10 mouse cellular contexts compared by ENCODE assay signal in the genomic region with DNA sequence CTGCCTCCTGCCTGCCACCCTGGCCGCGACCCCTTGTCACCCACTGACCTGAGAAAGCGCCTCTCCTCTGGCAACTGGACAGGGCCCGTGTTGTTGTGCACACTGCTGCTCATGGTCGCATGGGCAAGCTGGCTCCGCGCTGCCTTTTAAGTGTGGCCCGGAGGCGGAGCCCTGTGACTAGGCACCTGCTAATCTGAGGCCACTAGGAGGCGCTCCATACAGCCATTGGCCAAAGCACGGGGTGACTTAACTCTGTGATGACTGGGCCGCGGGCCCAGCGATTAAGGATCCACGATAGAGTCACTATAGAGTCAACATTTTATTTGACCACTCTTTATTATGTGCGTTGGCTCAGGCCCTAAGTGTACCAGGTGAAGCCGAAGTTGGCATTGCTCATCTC. TPM values are rescaled to one million over a fixed set of nuclear protein-coding genes. Genes with fewer than 3 reads are reported as not detected.
A peak's percentile ranks its signal among the peaks of the same experiment; 100 is the strongest.
DNase-seq lines count a peak whose midpoint lies in the region; TF ChIP-seq lines count a peak whose summit lies in the region.
"Had no signal": no experiment of that assay in that cellular context is flagged by ENCODE, and none has a peak within 500 bp of the region (broad histone marks: within the 10 kb centered on the region; RNA-seq: fewer than 3 reads in every experiment).

No protein-coding gene starts in this region.

- intact Hi-C loops in gastrocnemius, postnatal 14 days (cut with DNase I; ENCODE audit: low total_unique reads), result no loop called here

- peaks cover 10% of the 10 kb centered on the region for H3K27me3 ChIP-seq in small intestine, adult 2 months (ENCODE audit: control insufficient read depth, insufficient read depth, low read length)

- H3K36me3 ChIP-seq in small intestine, adult 2 months (ENCODE audit: control insufficient read depth, insufficient read depth, low read length), result peaks cover 24% of the 10 kb centered on the region

- DNase-seq in gastrocnemius, postnatal 14 days, result peak; percentile 67
- DNase-seq in gastrocnemius, postnatal 25 days, result no peak
- DNase-seq in urinary bladder, postnatal 25 days (ENCODE audit: low spot score), result peak; percentile 44
- DNase-seq in urinary bladder, adult 2 months (ENCODE audit: low spot score), result no peak
- DNase-seq in embryo, embryonic 10.5 days (ENCODE audit: low spot score), result peak; percentile 86
- peak; percentile 67 for DNase-seq in kidney, adult 9 months
- peak; percentile 43 for DNase-seq in lung, adult 2 months

- TF ChIP-seq POLR2A in lung, adult 2 months (IDR thresholded peaks at IDR 0.05; ENCODE audit: borderline replicate concordance, extremely low read depth, low read depth, low read length), result no peak
- no peak for TF ChIP-seq POLR2A in small intestine, adult 2 months (IDR thresholded peaks at IDR 0.05; ENCODE audit: low read depth, low read length)

- WGBS in lung, adult 2 months, result 53% methylated on average over 17 of the region's 17 CpGs
- 60% methylated on average over 17 of the region's 17 CpGs for WGBS in small intestine, adult 2 months

- peak; percentile 53 for TF ChIP-seq CTCF in lung, adult 2 months (IDR thresholded peaks at IDR 0.05; ENCODE audit: insufficient read depth, low read length)
- peak; percentile 43; the same call in 1 of the 2 replicates for TF ChIP-seq CTCF in small intestine, adult 2 months (IDR thresholded peaks at IDR 0.05; ENCODE audit: extremely low read depth, insufficient read length, insufficient replicate concordance, low read depth, low read length)

- no peak overlapping the region for H3K27ac ChIP-seq in small intestine, adult 2 months (ENCODE audit: insufficient read depth, low read depth, low read length)
- H3K27ac ChIP-seq: heart, embryonic 13.5 days had no signal

- H3K4me3 ChIP-seq in lung, adult 2 months (replicated peaks; ENCODE audit: extremely low read depth, low read depth, low read length), result no peak overlapping the region
- no peak overlapping the region for H3K4me3 ChIP-seq in small intestine, adult 2 months (ENCODE audit: low read depth, low read length)
- H3K4me3 ChIP-seq: heart, embryonic 13.5 days; megakaryocyte, embryonic 14.5 days had no signal

- H3K4me1 ChIP-seq in lung, adult 2 months (ENCODE audit: control insufficient read depth, insufficient read depth, low read length), result peaks cover 3% of the 10 kb centered on the region
- 0 out of 2 replicates have a peak, but pooled peaks cover 8% of the 10 kb centered on the region for H3K4me1 ChIP-seq in small intestine, adult 2 months (ENCODE audit: control insufficient read depth, insufficient read depth, insufficient read length, low read length)

RNA-seq across cellular contexts. Expression of a gene that starts 6.4 kb away (rescaled TPM):
- 10 to 100 TPM; 26.6 to 27.8 TPM for total RNA-seq in gastrocnemius, postnatal 14 days (2021)
- 10 to 100 TPM in 1 of 2 experiments, 1 to 10 TPM in 1; 4.0 to 13.6 TPM for total RNA-seq in gastrocnemius, postnatal 25 days (2021)
- 0.16 and 0.34 TPM in 2 replicates for polyA plus RNA-seq in urinary bladder, adult 2 months (2012; rRNA removed)
- polyA plus RNA-seq in lung, adult 2 months (2012; rRNA removed), result 3.1 TPM in 2 replicates
- 0.03 and 0.20 TPM in 2 replicates for polyA plus RNA-seq in small intestine, adult 2 months (2012; rRNA removed)

RNA-seq across cellular contexts. Expression of a gene that starts 8.1 kb away (rescaled TPM):
- under 1 TPM in 1 of 2 experiments, not detected in 1; 0.31 TPM for total RNA-seq in gastrocnemius, postnatal 14 days (2021)
- total RNA-seq in gastrocnemius, postnatal 25 days (2021), result not detected
- polyA plus RNA-seq in urinary bladder, adult 2 months (2012; rRNA removed), result 0.66 and 0.67 TPM in 2 replicates
- 0.70 and 1.0 TPM in 2 replicates for polyA plus RNA-seq in lung, adult 2 months (2012; rRNA removed)
- polyA plus RNA-seq in small intestine, adult 2 months (2012; rRNA removed), result 0.98 and 1.9 TPM in 2 replicates

RNA-seq across cellular contexts. Expression of a gene that starts 8.5 kb away (rescaled TPM):
- 100 to 1,000 TPM; 265 to 294 TPM for total RNA-seq in gastrocnemius, postnatal 14 days (2021)
- total RNA-seq in gastrocnemius, postnatal 25 days (2021), result 100 to 1,000 TPM; 338 to 343 TPM
- 136 and 140 TPM in 2 replicates for polyA plus RNA-seq in urinary bladder, adult 2 months (2012; rRNA removed)
- 96.8 and 103 TPM in 2 replicates for polyA plus RNA-seq in lung, adult 2 months (2012; rRNA removed)
- 88.6 and 149 TPM in 2 replicates for polyA plus RNA-seq in small intestine, adult 2 months (2012; rRNA removed)

RNA-seq across cellular contexts. Expression of a gene that starts 8.6 kb away (rescaled TPM):
- total RNA-seq in gastrocnemius, postnatal 14 days (2021), result 10 to 100 TPM in 1 of 2 experiments, 1 to 10 TPM in 1; 7.8 to 10.2 TPM
- 1 to 10 TPM; 5.6 to 6.9 TPM for total RNA-seq in gastrocnemius, postnatal 25 days (2021)
- polyA plus RNA-seq in urinary bladder, adult 2 months (2012; rRNA removed), result 1.2 and 1.8 TPM in 2 replicates
- polyA plus RNA-seq in lung, adult 2 months (2012; rRNA removed), result 3.5 and 5.3 TPM in 2 replicates
- polyA plus RNA-seq in small intestine, adult 2 months (2012; rRNA removed), result 4.6 and 4.8 TPM in 2 replicates

Comparison
In these comparisons a context has a peak if more than half of its experiments do, and no peak if none do; other contexts are left out.
1. DNase-seq: peak in gastrocnemius, postnatal 14 days (single experiment), urinary bladder, postnatal 25 days (single experiment), embryo, embryonic 10.5 days (single experiment), kidney, adult 9 months (single experiment) and lung, adult 2 months (single experiment); none in gastrocnemius, postnatal 25 days (single experiment) and urinary bladder, adult 2 months (single experiment).